Mouse (Mus musculus) embryo, embryonic 11 days (tissue): ENCODE results near the gene Gm2a.
"Not testable (repeated sequence)": the region's sequence is repeated elsewhere in the genome, so short reads cannot be mapped to it uniquely, and the experiment has no call there.

Source experiments
- DNase-seq: peaks from one replicate; pipeline ENCODE4 v3.0.0-alpha.2; 2015

The Gm2a gene

GRCm38 (mm10) chr11:55098189-55098915 lies 437 bp downstream of the Gm2a start:
- no peak for DNase-seq

GRCm38 (mm10) chr11:55099019-55099771 lies 1.3 kb downstream of the Gm2a start:
- no peak for DNase-seq

- DNase-seq: no peak
These were observed 2.0 kb downstream of the Gm2a start for GRCm38 (mm10) chr11:55099868-55100267.

- DNase-seq: no peak
These were observed 4.1 kb downstream of the Gm2a start for GRCm38 (mm10) chr11:55102015-55102414.

GRCm38 (mm10) chr11:55103229-55103628 lies 5.3 kb downstream of the Gm2a start:
- no peak for DNase-seq

- no peak for DNase-seq
These were observed 7.5 kb downstream of the Gm2a start for GRCm38 (mm10) chr11:55105389-55105788.

GRCm38 (mm10) chr11:55106636-55107035 lies 8.7 kb downstream of the Gm2a start:
- no peak for DNase-seq

- no peak for DNase-seq
These were observed 11.8 kb downstream of the Gm2a start for GRCm38 (mm10) chr11:55109521-55110300.

- DNase-seq: no peak
These were observed 12.8 kb downstream of the Gm2a start for GRCm38 (mm10) chr11:55110566-55111169.

GRCm38 (mm10) chr11:55113209-55113860 lies 15.4 kb downstream of the Gm2a start:
- DNase-seq: no peak

- DNase-seq: not testable (repeated sequence)
These were observed 15.9 kb downstream of the Gm2a start for GRCm38 (mm10) chr11:55113861-55114250.

GRCm38 (mm10) chr11:55114291-55114690 lies 16.4 kb downstream of the Gm2a start:
- no peak for DNase-seq

GRCm38 (mm10) chr11:55116004-55116403 lies 18.1 kb downstream of the Gm2a start:
- DNase-seq: no peak

- DNase-seq: no peak
These were observed 19.1 kb downstream of the Gm2a start for GRCm38 (mm10) chr11:55117031-55117430.

- no peak for DNase-seq
These were observed 22.4 kb downstream of the Gm2a start for GRCm38 (mm10) chr11:55120279-55120678.

GRCm38 (mm10) chr11:55120821-55121271 lies 22.9 kb downstream of the Gm2a start:
- no peak for DNase-seq

- DNase-seq: no peak
These were observed 23.5 kb downstream of the Gm2a start for GRCm38 (mm10) chr11:55121430-55121829.

- no peak for DNase-seq
These were observed 28.7 kb downstream of the Gm2a start for GRCm38 (mm10) chr11:55126663-55127062.

- DNase-seq: no peak
These were observed 30.0 kb downstream of the Gm2a start for GRCm38 (mm10) chr11:55127937-55128336.

GRCm38 (mm10) chr11:55128411-55128810 lies 30.5 kb downstream of the Gm2a start:
- no peak for DNase-seq

GRCm38 (mm10) chr11:55131077-55131742 lies 33.3 kb downstream of the Gm2a start:
- no peak for DNase-seq

- DNase-seq: no peak
These were observed 34.0 kb downstream of the Gm2a start for GRCm38 (mm10) chr11:55131946-55132345.
